Mouse (Mus musculus) left cerebral cortex, postnatal 4 days (tissue): ENCODE measurements around the gene Tbc1d16. TPM values are rescaled to one million over a fixed set of nuclear protein-coding genes. Genes with fewer than 3 reads are reported as not detected.
"Not testable (repeated sequence)": the region's sequence is repeated elsewhere in the genome, so short reads cannot be mapped to it uniquely, and the experiment has no call there.

ENCODE experiments used
- DNase-seq: peaks from one replicate; pipeline ENCODE4 v3.0.0-alpha.2; 2022
- intact Hi-C: fragments of 180-260 bp; cut with DNase I; formaldehyde crosslinking; loops from one replicate; pipeline ENCODE4 v1.15.1; 2025
- total RNA-seq, 2 experiments: library from RNA; stranded (reverse); gene quantifications; 2 replicates each; pipeline ENCODE4 v1.2.3; 2021

Tbc1d16 gene
- total RNA-seq, 2 experiments from 2014 or later: 217 to 222 TPM

GRCm38 (mm10) chr11:119125929-119126861 is 102.1 kb downstream of the Tbc1d16 start:
- peak; percentile 64 for DNase-seq
- intact Hi-C loops: no loop called here

- DNase-seq: no peak
Measured at GRCm38 (mm10) chr11:119124536-119124935, 103.8 kb downstream of the Tbc1d16 start.

GRCm38 (mm10) chr11:119123522-119124319 is 104.6 kb downstream of the Tbc1d16 start:
- DNase-seq: no peak
- intact Hi-C loops: no loop called here

More at GRCm38 (mm10) chr11:119124536-119124935, 103.8 kb downstream of the Tbc1d16 start:
- intact Hi-C loops: no loop called here

GRCm38 (mm10) chr11:119122396-119122795 is 105.9 kb downstream of the Tbc1d16 start:
- intact Hi-C loops: no loop called here
- peak; percentile 53 for DNase-seq

- DNase-seq: no peak
- intact Hi-C loops: no loop called here
Measured at GRCm38 (mm10) chr11:119118905-119119304, 109.4 kb downstream of the Tbc1d16 start.

- DNase-seq: no peak
- intact Hi-C loops: no loop called here
Measured at GRCm38 (mm10) chr11:119117945-119118344, 110.4 kb downstream of the Tbc1d16 start.

- intact Hi-C loops: no loop called here
- DNase-seq: no peak
Measured at GRCm38 (mm10) chr11:119116992-119117391, 111.3 kb downstream of the Tbc1d16 start.

GRCm38 (mm10) chr11:119112721-119113120 is 115.6 kb downstream of the Tbc1d16 start:
- DNase-seq: no peak
- intact Hi-C loops: no loop called here

GRCm38 (mm10) chr11:119111345-119111744 is 117.0 kb downstream of the Tbc1d16 start:
- intact Hi-C loops: no loop called here
- DNase-seq: no peak

GRCm38 (mm10) chr11:119109415-119110071 is 118.8 kb downstream of the Tbc1d16 start:
- no peak for DNase-seq
- intact Hi-C loops: no loop called here

- intact Hi-C loops: no loop called here
- DNase-seq: no peak
Measured at GRCm38 (mm10) chr11:119108573-119109263, 119.6 kb downstream of the Tbc1d16 start.

- intact Hi-C loops: no loop called here
- no peak for DNase-seq
Measured at GRCm38 (mm10) chr11:119106289-119106688, 122.0 kb downstream of the Tbc1d16 start.

GRCm38 (mm10) chr11:119105748-119106147 is 122.6 kb downstream of the Tbc1d16 start:
- intact Hi-C loops: no loop called here
- DNase-seq: no peak

- DNase-seq: no peak
- intact Hi-C loops: no loop called here
Measured at GRCm38 (mm10) chr11:119105071-119105609, 123.2 kb downstream of the Tbc1d16 start.

GRCm38 (mm10) chr11:119103991-119104390 is 124.3 kb downstream of the Tbc1d16 start:
- no peak for DNase-seq
- intact Hi-C loops: no loop called here

- DNase-seq, intact Hi-C loops: not testable (repeated sequence)
Measured at GRCm38 (mm10) chr11:119100355-119100754, 127.9 kb downstream of the Tbc1d16 start.

- intact Hi-C loops: no loop called here
- no peak for DNase-seq
Measured at GRCm38 (mm10) chr11:119098202-119098601, 130.1 kb downstream of the Tbc1d16 start.

GRCm38 (mm10) chr11:119095441-119095840 is 132.9 kb downstream of the Tbc1d16 start:
- DNase-seq: no peak
- intact Hi-C loops: no loop called here

- intact Hi-C loops: loop anchor here (5.0 kb wide), 1 partner anchor 51 kb away; the partner anchor contains the start of gene Cbx8
- DNase-seq: no peak
Measured at GRCm38 (mm10) chr11:119093322-119093721, 135.0 kb downstream of the Tbc1d16 start.
